Mouse (Mus musculus): ENCODE results near the gene Ficd. TPM values are rescaled to one million over a fixed set of nuclear protein-coding genes. Genes with fewer than 3 reads are reported as not detected.

Ficd gene
- polyA plus RNA-seq, 1 experiment from 2014 or later: 6.8 TPM

DNA sequence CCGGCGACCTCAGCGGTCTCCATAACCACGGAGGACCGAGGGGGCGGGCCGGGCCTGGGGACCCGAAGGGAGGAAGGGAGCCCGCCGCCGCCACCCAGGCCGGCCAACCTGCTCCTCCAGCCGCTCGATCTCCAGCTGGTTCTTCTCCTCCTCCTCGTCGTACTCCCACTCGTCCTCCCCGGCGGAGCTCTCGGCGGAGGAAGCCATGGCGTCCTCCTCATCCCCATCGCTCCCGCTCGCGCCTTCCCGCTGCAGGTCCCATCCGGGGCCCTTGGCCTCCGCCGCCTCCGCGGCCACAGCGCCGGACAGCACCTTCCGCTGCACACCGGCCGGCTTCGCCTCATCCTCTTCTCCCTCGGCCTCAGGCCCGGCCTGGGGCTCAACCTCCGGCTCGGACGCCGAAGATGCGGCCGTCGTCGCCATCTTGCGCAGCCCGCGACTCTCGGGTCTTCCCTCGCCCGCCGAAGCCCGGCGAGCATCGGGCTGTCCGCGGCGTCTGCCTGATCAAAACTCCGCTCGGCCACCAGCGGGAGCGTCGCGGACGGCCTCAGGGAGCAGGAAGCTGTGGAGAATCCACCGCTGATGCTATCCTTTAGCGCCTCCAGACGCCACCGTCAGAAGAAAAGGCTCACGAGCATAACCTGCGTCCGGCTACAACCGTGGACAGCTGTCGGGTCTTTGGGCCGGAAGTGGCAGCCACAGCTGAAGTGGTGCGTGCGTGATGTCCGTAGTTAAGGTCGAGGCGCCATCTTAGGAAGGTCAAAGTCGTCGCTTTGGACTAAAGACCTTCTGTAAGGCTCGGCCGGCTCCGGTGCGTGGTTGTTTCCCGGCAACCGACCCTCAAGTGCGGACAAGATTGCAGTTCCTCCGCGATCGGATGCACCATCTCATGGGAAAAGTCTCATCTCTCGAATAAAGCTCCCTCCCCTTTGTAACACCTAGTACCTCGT is 35.9 kb downstream of the Ficd start:
- 3% methylated on average over 89 of the region's 97 CpGs for WGBS
- peak overlapping the region; percentile 80 for H3K9ac ChIP-seq (replicated peaks; ENCODE audit: low read depth)

DNA sequence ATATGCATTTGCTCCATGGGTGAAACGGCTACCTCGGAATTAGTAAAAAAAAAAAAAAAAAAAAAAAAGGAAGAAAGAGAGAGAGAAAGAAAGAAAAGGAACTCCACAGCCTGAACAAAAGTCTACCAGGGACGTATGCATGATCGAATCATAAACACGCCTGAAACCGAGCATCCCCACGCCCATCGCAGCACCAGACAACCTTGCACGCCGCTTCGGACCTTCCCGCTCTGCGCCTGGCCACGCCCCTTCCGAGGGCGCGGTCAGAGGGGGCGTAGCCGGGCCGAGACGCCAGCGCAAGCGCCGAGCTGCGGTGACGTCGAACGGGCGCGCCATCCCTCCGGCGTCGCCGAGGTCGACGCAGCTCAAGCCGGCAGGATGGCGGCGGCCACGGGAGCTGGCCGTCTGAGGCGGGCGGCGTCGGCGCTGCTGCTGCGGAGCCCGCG is 36.9 kb downstream of the Ficd start, which contains the start of the genes Sart3 and Iscu:
Gene Sart3 (minus strand): TSS at position 61 of the 446 bp plus-strand sequence.
Gene Iscu (plus strand): TSS at position 299 of the 446 bp plus-strand sequence.
- 0 out of 2 replicates have a peak, but pooled peaks cover 2% of the 10 kb centered on the region for H3K4me1 ChIP-seq (ENCODE audit: insufficient read depth, low read depth, low read length)
- no peaks in the 10 kb centered on the region for H3K27me3 ChIP-seq (replicated peaks; ENCODE audit: insufficient read depth, low read length)
- H3K27ac ChIP-seq (ENCODE audit: low read length): peak within 1 kb of the TSS; percentile 95
- no peaks in the 10 kb centered on the region for H3K9me3 ChIP-seq (ENCODE audit: low read length)
- DNase-seq (ENCODE audit: low spot score) (peak; percentile 97), ATAC-seq (peak; percentile 87)
- peak within 1 kb of the TSS; percentile 85 for H3K4me2 ChIP-seq (replicated peaks; ENCODE audit: low read depth, low read length)
- WGBS: under 1% methylated on average over 44 of the region's 49 CpGs
- TF ChIP-seq CTCF (IDR thresholded peaks at IDR 0.05) (no peak), EP300 (IDR thresholded peaks at IDR 0.05) (no peak)
- H3K9ac ChIP-seq (replicated peaks; ENCODE audit: low read depth): peak within 1 kb of the TSS; percentile 80
- H3K36me3 ChIP-seq (ENCODE audit: insufficient read depth, low read length): peaks cover 16% of the 10 kb centered on the region; the same call in 1 of the 2 replicates
- H3K4me3 ChIP-seq (ENCODE audit: low read depth, low read length): peak within 1 kb of the TSS; percentile 86

More for the DNA sequence above, 35.9 kb downstream of the Ficd start:
- H3K4me3 ChIP-seq (ENCODE audit: low read depth, low read length): peak overlapping the region; percentile 86
- H3K27me3 ChIP-seq (replicated peaks; ENCODE audit: insufficient read depth, low read length): no peaks in the 10 kb centered on the region
- peak overlapping the region; percentile 85 for H3K4me2 ChIP-seq (replicated peaks; ENCODE audit: low read depth, low read length)
- H3K4me1 ChIP-seq (ENCODE audit: insufficient read depth, low read depth, low read length): 0 out of 2 replicates have a peak, but pooled peaks cover 2% of the 10 kb centered on the region
- H3K9me3 ChIP-seq (ENCODE audit: low read length): no peaks in the 10 kb centered on the region
- peaks cover 8% of the 10 kb centered on the region; the same call in 1 of the 2 replicates for H3K36me3 ChIP-seq (ENCODE audit: insufficient read depth, low read length)
- H3K27ac ChIP-seq (ENCODE audit: low read length): peak overlapping the region; percentile 95
- TF ChIP-seq CTCF (IDR thresholded peaks at IDR 0.05): 0 out of 2 replicates have a peak, but pooled peaks have one; percentile 7
- peak; percentile 77 for TF ChIP-seq EP300 (IDR thresholded peaks at IDR 0.05)
- ATAC-seq (peak; percentile 85), DNase-seq (ENCODE audit: low spot score) (peak; percentile 97)

DNA sequence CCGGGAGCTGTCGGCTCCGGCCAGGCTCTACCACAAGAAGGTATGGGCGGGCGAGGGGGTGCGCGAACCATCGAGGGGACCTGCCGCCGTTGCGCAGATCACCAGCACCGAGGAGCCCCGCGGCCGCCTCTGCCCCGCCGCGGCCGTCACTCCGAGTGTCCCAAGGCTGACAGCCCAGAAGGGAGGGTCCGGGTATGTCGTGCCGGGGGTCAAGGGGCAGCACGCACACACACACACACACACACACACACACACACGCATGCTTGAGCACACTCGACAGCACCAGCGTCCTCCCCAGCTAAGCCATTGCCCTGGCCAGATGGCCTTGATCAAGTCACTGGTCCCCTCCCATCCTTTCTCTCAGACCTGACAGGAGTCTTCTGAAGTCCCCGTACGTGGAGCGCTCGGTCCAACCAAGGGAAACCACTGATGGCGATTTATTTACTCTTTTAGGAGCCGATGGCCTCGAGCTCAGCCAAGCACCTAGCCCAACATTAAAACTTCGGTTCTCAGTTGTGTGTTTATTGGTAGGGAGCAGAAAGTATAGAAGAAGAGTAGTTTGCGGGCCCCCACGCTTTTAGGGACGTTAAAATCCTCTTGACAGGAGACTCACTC is 37.4 kb downstream of the Ficd start:
- 2% methylated on average over 26 of the region's 38 CpGs for WGBS
- H3K4me1 ChIP-seq (ENCODE audit: insufficient read depth, low read depth, low read length): 0 out of 2 replicates have a peak, but pooled peaks cover 2% of the 10 kb centered on the region
- peak overlapping the region; percentile 85 for H3K4me2 ChIP-seq (replicated peaks; ENCODE audit: low read depth, low read length)
- no peaks in the 10 kb centered on the region for H3K27me3 ChIP-seq (replicated peaks; ENCODE audit: insufficient read depth, low read length)
- H3K36me3 ChIP-seq (ENCODE audit: insufficient read depth, low read length): peaks cover 16% of the 10 kb centered on the region; the same call in 1 of the 2 replicates
- DNase-seq (ENCODE audit: low spot score) (peak; percentile 38), ATAC-seq (peak; percentile 20)
- H3K9ac ChIP-seq (replicated peaks; ENCODE audit: low read depth): peak overlapping the region; percentile 59
- TF ChIP-seq CTCF (IDR thresholded peaks at IDR 0.05) (no peak), EP300 (IDR thresholded peaks at IDR 0.05) (no peak)
- peak overlapping the region; percentile 78 for H3K27ac ChIP-seq (ENCODE audit: low read length)
- H3K4me3 ChIP-seq (ENCODE audit: low read depth, low read length): peak overlapping the region; percentile 86
- H3K9me3 ChIP-seq (ENCODE audit: low read length): no peaks in the 10 kb centered on the region

DNA sequence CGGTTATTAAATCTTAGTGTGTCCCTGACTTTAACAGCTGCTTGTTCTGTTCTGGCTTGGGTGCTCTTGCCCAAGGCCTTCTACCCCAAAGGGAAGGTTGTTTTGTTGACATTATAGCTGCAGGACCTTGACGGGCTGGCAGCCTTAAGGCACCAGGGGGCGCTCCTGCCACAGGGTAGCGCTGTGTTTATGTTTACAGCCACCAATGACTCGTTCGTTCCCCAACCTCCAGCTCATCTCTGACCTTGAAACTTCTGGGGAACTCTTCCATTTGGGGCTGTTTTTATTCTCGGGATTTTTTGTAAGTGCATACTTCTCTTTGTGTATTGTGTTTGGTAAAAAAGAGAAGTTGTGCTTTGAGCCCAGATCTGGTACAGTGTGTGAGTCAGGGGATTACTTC is 38.1 kb downstream of the Ficd start:
- H3K9me3 ChIP-seq (ENCODE audit: low read length): no peaks in the 10 kb centered on the region
- H3K4me1 ChIP-seq (ENCODE audit: insufficient read depth, low read depth, low read length): 0 out of 2 replicates have a peak, but pooled peaks cover 2% of the 10 kb centered on the region
- H3K4me3 ChIP-seq (ENCODE audit: low read depth, low read length): peak overlapping the region; percentile 86
- peaks cover 22% of the 10 kb centered on the region for H3K36me3 ChIP-seq (ENCODE audit: insufficient read depth, low read length)
- peak overlapping the region; percentile 85 for H3K4me2 ChIP-seq (replicated peaks; ENCODE audit: low read depth, low read length)
- ATAC-seq: peak; percentile 43
- TF ChIP-seq CTCF (IDR thresholded peaks at IDR 0.05) (peak; percentile 96), EP300 (IDR thresholded peaks at IDR 0.05) (no peak)
- 0% methylated on average over 7 of the region's 7 CpGs for WGBS
- no peak overlapping the region; the same call in 1 of the 2 replicates for H3K9ac ChIP-seq (replicated peaks; ENCODE audit: low read depth)
- no peaks in the 10 kb centered on the region for H3K27me3 ChIP-seq (replicated peaks; ENCODE audit: insufficient read depth, low read length)
- DNase-seq (ENCODE audit: low spot score): peak; percentile 93
- H3K27ac ChIP-seq (ENCODE audit: low read length): peak overlapping the region; percentile 78

DNA sequence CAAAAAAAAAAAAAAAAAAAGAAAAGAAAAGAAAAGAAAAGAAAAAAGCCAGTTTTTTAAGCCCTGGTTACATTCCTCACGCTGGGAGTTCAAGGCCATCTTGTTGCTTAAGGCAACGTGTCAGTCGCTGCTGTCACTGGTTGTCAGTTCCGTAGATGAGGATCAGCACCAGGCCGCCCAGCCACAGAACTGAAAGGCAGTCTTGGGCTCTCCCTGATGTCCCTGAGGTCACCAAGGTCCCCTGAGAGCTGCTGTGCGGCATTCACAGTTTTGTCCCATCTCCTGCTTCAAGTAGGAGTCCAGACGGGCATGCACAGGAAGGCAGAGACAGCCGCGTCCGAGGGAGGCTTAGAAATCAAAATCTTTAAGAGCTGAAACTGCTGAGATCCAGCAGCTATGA is 40.0 kb downstream of the Ficd start:
- TF ChIP-seq CTCF (IDR thresholded peaks at IDR 0.05) (no peak), EP300 (IDR thresholded peaks at IDR 0.05) (no peak)

More for the DNA sequence above, 40.0 kb downstream of the Ficd start:
- no peak for DNase-seq (ENCODE audit: low spot score)
- no peaks in the 10 kb centered on the region for H3K9me3 ChIP-seq (ENCODE audit: low read length)
- H3K27ac ChIP-seq (ENCODE audit: low read length): no peak overlapping the region
- H3K9ac ChIP-seq (replicated peaks; ENCODE audit: low read depth): no peak overlapping the region
- no peak for ATAC-seq
- 0 out of 2 replicates have a peak, but pooled peaks cover 2% of the 10 kb centered on the region for H3K4me1 ChIP-seq (ENCODE audit: insufficient read depth, low read depth, low read length)
- WGBS: 85% methylated on average over 10 of the region's 10 CpGs
- H3K27me3 ChIP-seq (replicated peaks; ENCODE audit: insufficient read depth, low read length): no peaks in the 10 kb centered on the region
- no peak overlapping the region for H3K4me3 ChIP-seq (ENCODE audit: low read depth, low read length)
- no peak overlapping the region for H3K4me2 ChIP-seq (replicated peaks; ENCODE audit: low read depth, low read length)
- peaks cover 22% of the 10 kb centered on the region for H3K36me3 ChIP-seq (ENCODE audit: insufficient read depth, low read length)

All from lung, postnatal 0 days (tissue).